Mouse (Mus musculus) embryonic facial prominence, embryonic 14.5 days (tissue): ENCODE measurements at regions not wholly inside any gene's neighbourhood (a gene's known extent, or its start where the extent isn't known, plus 50 kb on each side); places are given as distances from the start of the nearest gene placed in this dataset.

Source experiments
- ATAC-seq: fragments of 200-750 bp; cut with Nextera tagmentation; 2 replicates; pipeline ENCODE4 v1.8.0; 2017; ENCODE audit warnings: low read depth, moderate number of reproducible peaks, moderate TSS enrichment
- DNase-seq: peaks from one replicate; pipeline ENCODE4 v3.0.0-alpha.2; 2015; ENCODE audit warnings: low spot score
- H3K27ac ChIP-seq: fragments of 300-500 bp; sonication (generic); replicated peaks from 2 replicates; pipeline ENCODE4 v1.5.1; 2014; ENCODE audit warnings: low read depth, mild to moderate bottlenecking, low read length, moderate library complexity
- H3K27me3 ChIP-seq: fragments of 300-500 bp; sonication (generic); replicated peaks from 2 replicates; pipeline ENCODE4 v1.6.1; 2014; ENCODE audit warnings: low read length; ENCODE audit not compliant: control insufficient read depth, insufficient read depth
- H3K36me3 ChIP-seq: fragments of 300-500 bp; sonication (generic); 2 replicates; pipeline ENCODE4 v1.6.1; 2014; ENCODE audit warnings: low read length, mixed read lengths; ENCODE audit not compliant: control insufficient read depth, insufficient read depth
- H3K4me1 ChIP-seq: fragments of 300-500 bp; sonication (generic); 2 replicates; pipeline ENCODE4 v1.6.1; 2014; ENCODE audit warnings: antibody characterized with exemption, low read length; ENCODE audit not compliant: control insufficient read depth, insufficient read depth
- H3K4me2 ChIP-seq: fragments of 300-500 bp; sonication (generic); 2 replicates; pipeline ENCODE4 v1.6.1; 2014; ENCODE audit warnings: low read depth, mild to moderate bottlenecking, low read length, moderate library complexity, mixed read lengths
- H3K4me3 ChIP-seq: fragments of 300-500 bp; sonication (generic); 2 replicates; pipeline ENCODE4 v1.5.1; 2014; ENCODE audit warnings: low read depth, mild to moderate bottlenecking, low read length
- H3K9ac ChIP-seq: fragments of 300-500 bp; sonication (generic); 2 replicates; pipeline ENCODE4 v1.6.1; 2014; ENCODE audit warnings: low read depth, mild to moderate bottlenecking, low read length, moderate library complexity, mixed read lengths
- H3K9me3 ChIP-seq: fragments of 300-500 bp; sonication (generic); 2 replicates; pipeline ENCODE4 v1.6.1; 2016; ENCODE audit warnings: low read length; ENCODE audit not compliant: control insufficient read depth
- WGBS: fragments of 180-500 bp; shearing (Covaris S2); extraction: QIAGEN DNeasy Blood & Tissue Kit; methylation state at CpG from one replicate; pipeline ENCODE4 v1.1.7; 2014; 5-methylcytosine and 5-hydroxymethylcytosine counted together

DNA sequence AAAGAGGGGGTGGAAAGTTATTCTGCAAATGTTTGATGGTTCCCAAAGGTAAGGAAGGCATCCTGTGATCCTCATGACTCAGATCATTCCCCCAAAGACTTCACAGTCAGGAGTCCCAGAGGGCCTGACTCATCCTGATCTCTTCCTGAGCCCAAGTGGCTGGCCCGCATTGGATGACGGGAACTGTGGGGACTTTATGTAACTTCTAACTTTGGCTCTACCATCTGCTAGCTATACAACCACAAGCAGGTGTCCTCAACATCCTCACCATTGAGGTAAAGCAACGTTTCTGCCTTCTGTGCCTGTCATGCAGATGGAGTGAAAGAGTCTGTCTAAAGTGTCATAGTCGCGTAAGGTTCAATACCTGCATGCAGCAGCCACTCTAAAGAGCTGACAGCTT is 501.6 kb upstream of the Gm10131 start:
- no peak overlapping the region for H3K4me3 ChIP-seq
- peaks cover 3% of the 10 kb centered on the region; the same call in 1 of the 2 replicates for H3K4me1 ChIP-seq
- H3K9ac ChIP-seq = no peak overlapping the region
- no peak for DNase-seq
- H3K27me3 ChIP-seq = no peaks in the 10 kb centered on the region
- 70% methylated on average over 5 of the region's 5 CpGs for WGBS
- no peak overlapping the region for H3K4me2 ChIP-seq
- ATAC-seq = no peak
- no peaks in the 10 kb centered on the region for H3K9me3 ChIP-seq
- H3K27ac ChIP-seq = no peak overlapping the region
- H3K36me3 ChIP-seq = no peaks in the 10 kb centered on the region

- Histone ChIP-seq H3K36me3 (no peaks in the 10 kb centered on the region), H3K27me3 (no peaks in the 10 kb centered on the region), H3K9ac (no peak overlapping the region), H3K9me3 (no peaks in the 10 kb centered on the region), H3K27ac (no peak overlapping the region), H3K4me3 (no peak overlapping the region), H3K4me2 (no peak overlapping the region), H3K4me1 (no peaks in the 10 kb centered on the region; the same call in 1 of the 2 replicates)
- DNase-seq (no peak), ATAC-seq (no peak)
- WGBS = 81% methylated on average over 3 of the region's 3 CpGs
These were observed 500.9 kb upstream of the Gm10131 start for GRCm38 (mm10) chr8:34612396-34612795.

GRCm38 (mm10) chr8:34610186-34610585 is 498.6 kb upstream of the Gm10131 start:
- Histone ChIP-seq H3K4me2 (no peak overlapping the region), H3K4me3 (no peak overlapping the region), H3K27ac (no peak overlapping the region), H3K9ac (no peak overlapping the region), H3K36me3 (no peaks in the 10 kb centered on the region), H3K4me1 (no peaks in the 10 kb centered on the region; the same call in 1 of the 2 replicates), H3K9me3 (no peaks in the 10 kb centered on the region), H3K27me3 (no peaks in the 10 kb centered on the region)
- no peak for ATAC-seq
- no peak for DNase-seq

GRCm38 (mm10) chr8:34607426-34607825 is 495.9 kb upstream of the Gm10131 start:
- no peaks in the 10 kb centered on the region for H3K9me3 ChIP-seq
- H3K36me3 ChIP-seq = no peaks in the 10 kb centered on the region
- 80% methylated on average over 2 of the region's 2 CpGs for WGBS
- H3K27me3 ChIP-seq = no peaks in the 10 kb centered on the region
- ATAC-seq (no peak), DNase-seq (no peak)
- H3K9ac ChIP-seq = no peak overlapping the region
- H3K27ac ChIP-seq = no peak overlapping the region
- H3K4me1 ChIP-seq = no peaks in the 10 kb centered on the region
- no peak overlapping the region for H3K4me2 ChIP-seq
- no peak overlapping the region for H3K4me3 ChIP-seq

- Histone ChIP-seq H3K9ac (no peak overlapping the region), H3K9me3 (no peaks in the 10 kb centered on the region), H3K4me1 (no peaks in the 10 kb centered on the region), H3K36me3 (no peaks in the 10 kb centered on the region), H3K27ac (no peak overlapping the region), H3K27me3 (no peaks in the 10 kb centered on the region), H3K4me3 (no peak overlapping the region), H3K4me2 (no peak overlapping the region)
- WGBS = 90% methylated on average over 2 of the region's 2 CpGs
- ATAC-seq (no peak), DNase-seq (no peak)
These were observed 493.5 kb upstream of the Gm10131 start for GRCm38 (mm10) chr8:34605031-34605430.

DNA sequence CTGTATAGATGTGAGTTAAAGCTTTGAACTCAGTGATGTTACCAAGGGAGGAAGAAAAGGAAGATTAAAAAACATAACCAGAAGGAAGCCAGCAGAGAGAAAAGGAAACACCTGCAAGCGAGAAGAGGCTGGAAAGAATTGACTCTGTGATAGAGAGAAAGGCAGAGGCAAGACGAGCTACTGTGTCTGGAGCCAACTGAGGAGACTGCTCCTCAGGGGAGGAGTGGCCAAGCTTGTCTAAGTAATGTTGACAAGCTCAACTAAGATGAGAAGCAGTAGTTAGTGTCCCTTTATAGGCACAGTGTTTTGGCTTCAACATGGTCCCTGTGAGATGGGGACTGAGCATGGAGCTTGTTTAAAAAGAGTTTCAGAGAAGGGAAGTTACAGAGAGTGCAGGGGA is 493.0 kb upstream of the Gm10131 start:
- ATAC-seq = no peak
- no peak overlapping the region for H3K27ac ChIP-seq
- WGBS = 75% methylated on average over 2 of the region's 2 CpGs
- no peak overlapping the region for H3K4me3 ChIP-seq
- H3K9ac ChIP-seq = no peak overlapping the region
- no peaks in the 10 kb centered on the region for H3K4me1 ChIP-seq
- H3K36me3 ChIP-seq = no peaks in the 10 kb centered on the region
- no peaks in the 10 kb centered on the region for H3K9me3 ChIP-seq
- no peak for DNase-seq
- H3K27me3 ChIP-seq = no peaks in the 10 kb centered on the region
- H3K4me2 ChIP-seq = no peak overlapping the region

- Histone ChIP-seq H3K9ac (no peak overlapping the region), H3K27me3 (no peaks in the 10 kb centered on the region), H3K4me3 (no peak overlapping the region), H3K27ac (no peak overlapping the region), H3K4me2 (no peak overlapping the region), H3K36me3 (no peaks in the 10 kb centered on the region), H3K4me1 (no peaks in the 10 kb centered on the region), H3K9me3 (no peaks in the 10 kb centered on the region)
- 75% methylated on average over 3 of the region's 3 CpGs for WGBS
- ATAC-seq (no peak), DNase-seq (no peak)
These were observed 490.0 kb upstream of the Gm10131 start for GRCm38 (mm10) chr8:34601426-34601953.

GRCm38 (mm10) chr8:34600880-34601279 is 489.3 kb upstream of the Gm10131 start:
- Histone ChIP-seq H3K36me3 (no peaks in the 10 kb centered on the region), H3K27me3 (no peaks in the 10 kb centered on the region), H3K9me3 (no peaks in the 10 kb centered on the region), H3K4me1 (no peaks in the 10 kb centered on the region), H3K9ac (no peak overlapping the region), H3K4me3 (no peak overlapping the region), H3K4me2 (no peak overlapping the region), H3K27ac (no peak overlapping the region)
- WGBS = 54% methylated on average over 5 of the region's 5 CpGs
- DNase-seq (peak; percentile 71), ATAC-seq (peak; percentile 68; the same call in 1 of the 2 replicates)

GRCm38 (mm10) chr8:34596593-34596992 is 485.1 kb upstream of the Gm10131 start:
- Histone ChIP-seq H3K4me3 (no peak overlapping the region), H3K9me3 (no peaks in the 10 kb centered on the region), H3K27me3 (no peaks in the 10 kb centered on the region), H3K36me3 (no peaks in the 10 kb centered on the region), H3K4me1 (no peaks in the 10 kb centered on the region), H3K4me2 (no peak overlapping the region), H3K27ac (no peak overlapping the region), H3K9ac (no peak overlapping the region)
- 83% methylated on average over 5 of the region's 5 CpGs for WGBS
- DNase-seq = no peak
- ATAC-seq = no peak
